9 mouse cellular contexts compared by ENCODE assay signal in genomic region chr4:141069731-141070130, GRCm38 (mm10). TPM values are rescaled to one million over a fixed set of nuclear protein-coding genes. Genes with fewer than 3 reads are reported as not detected.
DNase-seq lines count a peak whose midpoint lies in the region; ATAC-seq and TF ChIP-seq lines count a peak whose summit lies in the region.
"Had no signal": no experiment of that assay in that cellular context is flagged by ENCODE, and none has a peak within 500 bp of the region (broad histone marks: within the 10 kb centered on the region; RNA-seq: fewer than 3 reads in every experiment).

No protein-coding gene starts in this region.

- WGBS in thymus, adult 2 months = 68% methylated on average over 4 of the region's 4 CpGs

- no peak for TF ChIP-seq POLR2A in thymus, adult 2 months (IDR thresholded peaks at IDR 0.05; ENCODE audit: control insufficient read depth, extremely low read depth, insufficient read depth, low read length, poor library complexity)

- no peak overlapping the region for H3K4me3 ChIP-seq in thymus, adult 2 months (ENCODE audit: control insufficient read depth, insufficient read depth, low read length)
- H3K4me3 ChIP-seq: neural tube, embryonic 13.5 days had no signal

- peaks cover 53% of the 10 kb centered on the region for H3K36me3 ChIP-seq in thymus, adult 2 months (ENCODE audit: control insufficient read depth, insufficient read depth, low read length)

- DNase-seq in cerebellum, adult 11 months = peak; percentile 61
- DNase-seq in thymus, adult 2 months = peak; percentile 57
- DNase-seq in thymus, adult 18-20 months = no peak
- DNase-seq in kidney, postnatal 10 days = peak; percentile 71
- peak; percentile 50 for DNase-seq in thymus, postnatal 25 days

- H3K27me3 ChIP-seq in thymus, adult 2 months (ENCODE audit: control insufficient read depth, insufficient read depth, low read length) = no peaks in the 10 kb centered on the region
- H3K27me3 ChIP-seq: neural tube, embryonic 13.5 days had no signal

- no peak overlapping the region for H3K27ac ChIP-seq in thymus, adult 2 months (ENCODE audit: control insufficient read depth, insufficient read depth, low read length)
- H3K27ac ChIP-seq: neural tube, embryonic 13.5 days had no signal

- no peaks in the 10 kb centered on the region for H3K4me1 ChIP-seq in thymus, adult 2 months (replicated peaks; ENCODE audit: control insufficient read depth, insufficient read depth, low read length)

- ATAC-seq in cerebellum, adult (ENCODE audit: insufficient number of reproducible peaks, low FRiP score, low TSS enrichment) = no peak
- ATAC-seq in erythroblast, adult 5-6 weeks (replicated peaks; ENCODE audit: low FRiP score, poor library complexity, severe bottlenecking) = peak; percentile 51; the same call in 1 of the 2 replicates
- peak; percentile 47 for ATAC-seq in megakaryocyte progenitor cell, adult 5-6 weeks (replicated peaks; ENCODE audit: poor library complexity)

- peak; percentile 68; the same call in 1 of the 2 replicates for TF ChIP-seq CTCF in thymus, adult 2 months (IDR thresholded peaks at IDR 0.05; ENCODE audit: borderline replicate concordance, control insufficient read depth, extremely low read depth, insufficient read depth, low read length, poor library complexity)

RNA-seq across cellular contexts. Expression of gene Necap2, which starts 8.4 kb away (rescaled TPM):
- 105 and 111 TPM in 2 replicates for polyA plus RNA-seq in thymus, adult 2 months (2012; rRNA removed)
- total RNA-seq in erythroblast, adult 5-6 weeks (2015; ENCODE audit: low replicate concordance) = 41.0 and 58.6 TPM in 2 replicates
- 68.0 and 75.4 TPM in 2 replicates for total RNA-seq in erythroblast, adult 5-6 weeks (2017; ENCODE audit: low replicate concordance)
- total RNA-seq in megakaryocyte progenitor cell, adult 5-6 weeks (2015) = 33.5 and 37.1 TPM in 2 replicates
- total RNA-seq in megakaryocyte progenitor cell, adult 5-6 weeks (2017) = 50.4 and 64.3 TPM in 2 replicates

RNA-seq across cellular contexts. Expression of gene Crocc, which starts 9.4 kb away (rescaled TPM):
- 12.9 and 17.6 TPM in 2 replicates for polyA plus RNA-seq in thymus, adult 2 months (2012; rRNA removed)
- not detected in 2 replicates for total RNA-seq in erythroblast, adult 5-6 weeks (2015; ENCODE audit: low replicate concordance)
- total RNA-seq in erythroblast, adult 5-6 weeks (2017; ENCODE audit: low replicate concordance) = 0.34 and 4.9 TPM in 2 replicates
- 1.1 and 3.3 TPM in 2 replicates for total RNA-seq in megakaryocyte progenitor cell, adult 5-6 weeks (2015)
- 5.8 and 6.0 TPM in 2 replicates for total RNA-seq in megakaryocyte progenitor cell, adult 5-6 weeks (2017)

RNA-seq across cellular contexts. Expression of gene Spata21, which starts 18.4 kb away (rescaled TPM):
- polyA plus RNA-seq in thymus, adult 2 months (2012; rRNA removed) = 0.08 and 0.23 TPM in 2 replicates
- total RNA-seq in erythroblast, adult 5-6 weeks (2015; ENCODE audit: low replicate concordance) = not detected in 2 replicates
- total RNA-seq in erythroblast, adult 5-6 weeks (2017; ENCODE audit: low replicate concordance) = not detected in 2 replicates
- total RNA-seq in megakaryocyte progenitor cell, adult 5-6 weeks (2015) = not detected in 2 replicates
- not detected in 2 replicates for total RNA-seq in megakaryocyte progenitor cell, adult 5-6 weeks (2017)
- polyA plus RNA-seq: neural tube, embryonic 13.5 days had no signal

RNA-seq across cellular contexts. Expression of gene Mfap2, which starts 59.5 kb away (rescaled TPM):
- 6.1 and 7.0 TPM in 2 replicates for polyA plus RNA-seq in thymus, adult 2 months (2012; rRNA removed)
- total RNA-seq in erythroblast, adult 5-6 weeks (2015; ENCODE audit: low replicate concordance) = not detected in 2 replicates
- total RNA-seq in erythroblast, adult 5-6 weeks (2017; ENCODE audit: low replicate concordance) = not detected in 2 replicates
- not detected in 2 replicates for total RNA-seq in megakaryocyte progenitor cell, adult 5-6 weeks (2015)
- total RNA-seq in megakaryocyte progenitor cell, adult 5-6 weeks (2017) = not detected in 2 replicates

Comparison
In these comparisons a context has a peak if more than half of its experiments do, and no peak if none do; other contexts are left out.
1. DNase-seq: peak in cerebellum, adult 11 months (single experiment), thymus, adult 2 months (single experiment), kidney, postnatal 10 days (single experiment) and thymus, postnatal 25 days (single experiment); none in thymus, adult 18-20 months (0 of 2).